Mouse (Mus musculus): ENCODE results near the gene Tha1.
"Not testable (repeated sequence)": the region's sequence is repeated elsewhere in the genome, so short reads cannot be mapped to it uniquely, and the experiment has no call there.

Gene Tha1

GRCm38 (mm10) chr11:117847593-117848215 is 25.6 kb downstream of the Tha1 start:
- DNase-seq: peak; percentile 33

DNA sequence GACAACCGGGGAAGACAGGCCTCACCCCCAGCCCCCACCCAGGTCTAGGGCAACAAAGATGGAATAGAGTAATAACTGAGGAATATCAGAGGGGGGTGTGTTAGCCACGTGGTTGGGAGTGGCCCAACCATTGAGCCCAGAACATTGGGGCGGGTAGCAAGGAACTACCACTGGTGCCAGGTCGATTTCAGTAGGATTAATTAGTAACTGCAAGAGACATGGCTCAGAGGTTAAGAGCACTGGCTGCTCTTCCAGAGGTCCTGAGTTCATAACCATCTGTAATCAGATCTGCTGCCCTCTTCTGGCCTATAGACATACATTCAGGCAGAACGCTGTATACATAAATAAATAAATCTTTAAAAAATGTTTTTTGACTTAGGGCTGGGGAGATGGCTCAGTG is 26.6 kb downstream of the Tha1 start:
- DNase-seq: peak; percentile 23

- DNase-seq: no peak
Observed at GRCm38 (mm10) chr11:117845651-117846050, 27.6 kb downstream of the Tha1 start.

- no peak for DNase-seq
Observed at GRCm38 (mm10) chr11:117844997-117845396, 28.3 kb downstream of the Tha1 start.

GRCm38 (mm10) chr11:117843434-117843833 is 29.8 kb downstream of the Tha1 start:
- no peak for DNase-seq

DNA sequence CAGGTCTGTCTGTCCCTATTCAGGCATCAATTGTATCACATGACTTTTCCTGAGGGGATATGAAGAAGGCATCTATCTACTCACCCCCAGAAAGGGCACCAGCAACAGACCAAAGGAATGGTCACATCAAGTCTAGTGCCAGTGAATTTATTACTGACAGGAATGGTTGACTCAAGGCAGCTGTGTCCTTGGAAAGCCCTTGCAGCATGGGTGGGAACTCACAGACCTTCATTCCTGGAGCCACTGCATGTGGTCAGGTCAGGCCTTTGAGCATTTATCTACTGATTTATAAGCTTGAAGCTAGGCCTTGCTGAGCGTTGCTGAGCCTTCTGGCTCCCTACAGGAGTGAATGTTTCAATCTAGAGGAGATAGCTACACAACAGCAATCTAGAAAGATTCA is 32.4 kb downstream of the Tha1 start:
- DNase-seq: no peak

DNA sequence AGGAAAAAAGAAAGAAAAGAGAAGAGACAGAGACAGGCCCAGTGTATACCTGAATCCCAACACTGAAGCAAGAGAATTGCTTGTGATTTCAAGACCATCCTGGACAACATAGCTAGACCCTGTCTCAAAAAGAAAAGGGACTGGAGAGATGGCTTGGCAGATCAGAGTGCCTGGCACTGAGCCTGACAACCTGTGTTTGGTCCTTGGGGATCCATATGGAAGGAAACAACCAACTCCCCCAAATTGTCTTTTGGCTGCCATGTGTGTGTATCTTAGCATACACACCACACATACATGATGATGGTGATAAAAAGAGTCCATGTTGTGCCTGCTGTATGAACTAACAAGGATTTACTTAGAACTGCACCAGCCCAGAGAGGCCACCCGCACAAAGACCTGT is 34.3 kb downstream of the Tha1 start:
- no peak for DNase-seq

DNA sequence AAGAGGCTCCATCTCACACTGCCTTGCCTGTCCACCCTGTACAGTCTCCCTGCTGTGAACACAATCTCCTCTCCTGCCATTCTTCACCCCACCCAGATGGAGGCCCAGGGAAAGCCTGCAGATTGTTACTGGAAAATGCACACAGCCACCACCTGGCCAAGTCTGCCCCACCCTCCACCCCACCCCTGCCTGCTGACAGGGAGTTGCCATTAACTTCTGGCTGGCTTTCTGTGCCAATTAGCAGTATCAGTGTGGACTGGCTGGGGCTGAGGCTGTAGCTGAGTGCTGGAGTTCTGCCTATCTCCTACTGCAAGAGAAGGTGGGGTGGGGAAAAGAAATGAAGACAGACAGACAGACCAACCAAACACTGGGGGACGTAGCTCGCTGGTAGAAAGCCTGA is 34.7 kb downstream of the Tha1 start:
- DNase-seq: no peak

DNA sequence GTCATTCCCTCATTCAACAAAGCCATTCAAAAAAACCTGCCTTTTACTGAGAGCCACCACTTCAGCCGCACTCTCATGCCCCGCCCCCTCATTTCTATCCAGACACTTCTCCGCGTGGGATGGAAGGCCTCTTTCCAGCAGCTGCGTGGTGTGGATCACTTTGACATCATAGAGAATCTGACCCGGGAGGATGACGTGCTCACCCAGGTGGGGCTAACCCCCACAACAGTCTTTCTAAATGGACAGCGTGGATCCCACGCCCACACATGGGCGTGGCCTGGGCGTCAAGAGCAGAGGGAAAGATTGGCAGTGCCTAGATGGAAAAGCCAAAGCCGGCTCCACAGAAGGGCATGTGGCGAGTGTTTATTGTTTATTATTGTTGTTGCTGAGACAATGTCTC is 37.0 kb downstream of the Tha1 start:
- DNase-seq: peak; percentile 70

DNA sequence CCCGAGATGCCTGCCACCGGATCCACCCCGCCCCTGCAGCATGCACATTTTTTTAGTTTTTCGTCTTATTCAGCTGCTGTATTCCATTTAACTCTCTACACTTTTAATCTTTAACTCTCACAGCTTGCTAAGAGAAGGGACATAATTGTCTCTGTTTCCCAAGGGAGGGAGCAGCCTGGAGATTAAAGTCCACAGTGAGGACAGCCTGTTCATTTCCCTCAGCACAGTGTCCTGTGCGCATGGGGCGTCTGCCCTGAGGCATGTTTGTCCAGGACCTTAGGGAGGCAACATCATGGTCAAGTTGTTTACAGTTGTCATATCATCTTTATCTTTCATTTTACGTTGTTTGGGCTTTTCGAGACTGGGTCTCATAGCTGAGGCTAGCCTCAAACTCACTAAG is 39.2 kb downstream of the Tha1 start:
- DNase-seq: no peak

DNA sequence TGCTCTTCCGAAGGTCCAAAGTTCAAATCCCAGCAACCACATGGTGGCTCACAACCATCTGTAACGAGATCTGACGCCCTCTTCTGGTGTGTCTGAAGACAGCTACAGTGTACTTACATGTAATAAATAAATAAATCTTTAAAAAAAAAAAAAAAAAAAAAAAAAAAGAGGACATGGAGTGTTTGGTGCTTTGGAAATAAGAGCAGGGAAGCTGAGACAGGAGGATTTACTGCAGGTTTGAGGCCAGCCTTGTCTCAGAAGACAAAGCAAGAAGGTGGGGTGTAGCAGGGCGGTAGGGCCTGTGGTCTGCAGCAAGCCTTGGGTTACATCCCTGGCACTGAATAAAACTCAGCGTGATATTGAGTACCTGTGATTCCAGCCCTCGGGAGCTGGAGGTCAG is 39.8 kb downstream of the Tha1 start:
- not testable (repeated sequence) for DNase-seq

GRCm38 (mm10) chr11:117832086-117832969 is 41.0 kb downstream of the Tha1 start:
- peak; percentile 91 for DNase-seq

DNA sequence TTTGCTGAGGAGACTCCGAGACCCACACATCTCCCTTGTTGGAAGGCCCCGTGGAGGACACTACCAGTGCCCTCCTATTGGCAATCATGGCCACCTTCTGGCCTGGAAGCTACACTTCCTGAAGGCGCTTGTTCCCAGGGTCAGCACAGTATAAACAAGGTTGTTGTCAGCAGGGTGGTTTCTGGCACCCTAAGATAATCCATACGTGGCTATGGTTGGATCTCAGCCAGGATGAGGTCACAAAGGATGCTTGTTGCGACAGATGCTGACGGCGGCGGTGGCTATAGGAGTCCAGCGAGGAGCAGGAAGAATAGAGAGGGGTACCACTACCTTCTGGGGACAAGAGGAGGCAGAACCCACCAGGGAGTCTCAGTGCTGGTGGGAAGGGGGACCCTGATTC is 42.9 kb downstream of the Tha1 start:
- DNase-seq: peak; percentile 61

DNA sequence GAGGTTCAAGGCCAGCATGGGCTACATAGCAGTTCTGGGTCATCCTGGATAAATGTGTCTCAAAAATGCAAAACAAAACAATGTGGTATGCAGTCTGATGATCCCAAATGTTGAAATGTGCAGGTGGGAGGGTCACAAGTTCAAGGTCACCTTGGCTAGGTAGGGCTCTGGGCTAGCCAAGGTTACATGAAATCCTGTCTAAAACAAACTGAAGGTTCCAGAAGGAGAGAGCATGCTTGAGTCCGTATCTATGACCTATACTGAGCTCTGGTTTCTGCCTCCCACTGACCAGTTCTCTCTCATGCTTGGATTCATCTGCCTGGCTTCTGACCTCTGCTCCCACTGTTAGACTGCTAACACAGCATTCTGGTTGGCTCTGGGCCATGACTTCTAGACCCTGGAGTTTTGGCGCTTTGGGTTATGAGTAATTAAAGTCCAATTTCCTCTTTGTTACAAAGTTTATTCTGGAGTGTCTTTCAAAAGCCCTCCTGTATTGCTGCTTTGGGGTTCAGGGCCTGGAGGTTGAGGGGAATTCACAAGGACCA is 43.5 kb downstream of the Tha1 start:
- peak; percentile 57 for DNase-seq

- peak; percentile 56 for DNase-seq
Observed at GRCm38 (mm10) chr11:117828888-117829604, 44.2 kb downstream of the Tha1 start.

DNA sequence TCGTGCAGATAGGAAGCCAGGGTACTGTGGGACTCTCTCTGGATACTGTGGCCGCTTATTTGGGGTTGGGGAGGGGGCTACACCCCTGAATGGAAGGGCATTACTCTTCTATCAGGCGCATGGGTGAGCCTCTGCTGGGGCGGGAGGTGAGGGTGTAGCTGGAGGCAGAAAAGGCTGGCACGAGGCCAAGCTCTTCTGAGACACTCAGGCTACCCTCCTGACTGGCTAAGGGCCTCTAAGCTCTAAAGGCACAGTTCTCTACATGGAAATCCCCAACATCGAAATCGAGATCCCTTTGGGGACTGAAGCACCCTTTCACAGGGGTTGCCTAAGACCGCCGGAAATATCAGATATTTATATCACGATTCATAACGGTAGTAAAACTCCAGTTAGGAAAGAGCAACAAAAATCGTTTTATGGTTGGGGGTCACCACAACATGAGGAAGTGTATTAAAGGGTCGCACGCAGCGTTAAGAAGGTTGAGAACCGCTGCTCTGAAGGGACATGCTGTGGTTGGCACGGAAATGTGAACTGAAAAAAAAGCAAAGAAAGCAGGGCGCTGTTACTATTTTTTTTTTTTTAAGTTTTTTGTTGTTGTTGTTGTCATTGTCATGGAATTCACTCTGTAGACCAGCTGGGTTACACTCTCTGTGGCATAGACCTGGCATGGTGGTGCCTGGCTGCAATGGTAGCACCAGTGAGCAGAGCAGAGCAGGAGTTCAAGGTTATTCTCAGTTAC is 45.0 kb downstream of the Tha1 start:
- peak; percentile 73 for DNase-seq

- DNase-seq: no peak
Observed at GRCm38 (mm10) chr11:117827386-117827785, 45.9 kb downstream of the Tha1 start.

GRCm38 (mm10) chr11:117826916-117827315 is 46.4 kb downstream of the Tha1 start:
- no peak for DNase-seq

DNA sequence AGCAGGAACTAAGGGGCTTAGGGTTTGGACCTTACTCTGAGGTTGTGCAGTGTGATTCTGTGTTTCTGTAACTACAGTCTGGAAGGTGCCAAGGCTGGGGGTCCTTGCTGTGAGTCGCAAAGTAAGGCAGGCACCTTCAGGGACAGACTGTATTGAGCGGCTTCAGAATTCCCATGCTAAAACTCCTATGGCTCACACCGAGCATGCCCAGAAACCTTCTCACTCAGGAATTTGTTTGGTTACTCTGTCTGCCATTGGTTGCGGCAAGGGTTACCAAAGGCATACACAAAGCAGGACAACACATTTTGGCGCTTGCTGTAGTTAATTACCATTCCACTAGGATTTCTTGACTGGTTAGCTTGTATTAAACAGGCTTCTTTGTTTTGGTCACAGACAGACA is 47.1 kb downstream of the Tha1 start:
- DNase-seq: no peak

- peak; percentile 83 for DNase-seq
Observed at GRCm38 (mm10) chr11:117825333-117826101, 47.8 kb downstream of the Tha1 start, which contains the start of the genes Afmid and Tk1. TSS of gene Afmid (plus strand) at chr11:117825924. TSS of gene Tk1 (minus strand) at chr11:117826092.
